Mouse (Mus musculus): ENCODE results near the gene Igf1. TPM values are rescaled to one million over a fixed set of nuclear protein-coding genes. Genes with fewer than 3 reads are reported as not detected.

Igf1 gene
- total and polyA plus RNA-seq, 2 experiments from 2014 or later = 11.5 to 13.1 TPM

- WGBS = 95% methylated on average over 3 of the region's 3 CpGs
These were observed 48.1 kb downstream of the Igf1 start for GRCm38 (mm10) chr10:87906121-87906520.

GRCm38 (mm10) chr10:87906757-87907307 lies 48.8 kb downstream of the Igf1 start:
- Histone ChIP-seq H3K27me3 (ENCODE audit: insufficient read depth, low read length) (no peaks in the 10 kb centered on the region), H3K4me1 (ENCODE audit: insufficient read depth, low read length) (no peaks in the 10 kb centered on the region), H3K27ac (ENCODE audit: low read depth, low read length) (no peak overlapping the region), H3K9ac (replicated peaks; ENCODE audit: low read length, poor library complexity, severe bottlenecking) (no peak overlapping the region), H3K36me3 (ENCODE audit: insufficient read depth, low read length) (no peaks in the 10 kb centered on the region), H3K4me2 (ENCODE audit: low read depth, low read length, poor library complexity, severe bottlenecking) (no peak overlapping the region), H3K9me3 (ENCODE audit: low read length) (no peaks in the 10 kb centered on the region), H3K4me3 (ENCODE audit: low read depth, low read length) (no peak overlapping the region)
- ATAC-seq (ENCODE audit: low FRiP score) (no peak), DNase-seq (ENCODE audit: low spot score) (no peak)
- TF ChIP-seq CTCF (IDR thresholded peaks at IDR 0.05) = no peak
- WGBS = 93% methylated on average over 2 of the region's 2 CpGs

More at GRCm38 (mm10) chr10:87906121-87906520, 48.1 kb downstream of the Igf1 start:
- no peak overlapping the region for H3K4me3 ChIP-seq (ENCODE audit: low read depth, low read length)
- no peaks in the 10 kb centered on the region for H3K27me3 ChIP-seq (ENCODE audit: insufficient read depth, low read length)
- TF ChIP-seq CTCF (IDR thresholded peaks at IDR 0.05) = no peak
- no peaks in the 10 kb centered on the region for H3K36me3 ChIP-seq (ENCODE audit: insufficient read depth, low read length)
- no peak overlapping the region for H3K27ac ChIP-seq (ENCODE audit: low read depth, low read length)
- ATAC-seq (ENCODE audit: low FRiP score) = no peak
- H3K4me2 ChIP-seq (ENCODE audit: low read depth, low read length, poor library complexity, severe bottlenecking) = no peak overlapping the region
- no peaks in the 10 kb centered on the region for H3K9me3 ChIP-seq (ENCODE audit: low read length)
- no peak for DNase-seq (ENCODE audit: low spot score)
- no peak overlapping the region for H3K9ac ChIP-seq (replicated peaks; ENCODE audit: low read length, poor library complexity, severe bottlenecking)
- H3K4me1 ChIP-seq (ENCODE audit: insufficient read depth, low read length) = no peaks in the 10 kb centered on the region

DNA sequence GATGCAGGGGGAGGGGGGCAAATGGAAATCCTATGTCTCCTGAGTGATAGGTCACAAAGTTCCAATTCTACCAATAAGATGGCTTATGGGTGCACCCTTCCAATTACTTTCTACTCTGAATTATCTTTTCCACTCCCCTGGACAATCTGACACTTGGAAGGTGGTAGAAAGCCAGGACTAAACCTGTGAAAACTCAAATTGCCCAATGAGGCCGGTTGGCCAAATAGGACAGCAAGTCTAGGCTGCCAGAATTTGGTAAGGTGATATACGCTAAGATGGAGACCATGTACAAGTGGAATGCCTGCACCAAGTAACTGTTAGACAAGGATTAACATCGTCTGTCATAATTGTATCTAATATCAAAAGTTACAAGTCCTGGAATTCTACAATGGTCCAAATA lies 55.8 kb downstream of the Igf1 start:
- TF ChIP-seq CTCF (IDR thresholded peaks at IDR 0.05) = no peak
- Histone ChIP-seq H3K36me3 (ENCODE audit: insufficient read depth, low read length) (no peaks in the 10 kb centered on the region), H3K4me1 (ENCODE audit: insufficient read depth, low read length) (no peaks in the 10 kb centered on the region), H3K27ac (ENCODE audit: low read depth, low read length) (no peak overlapping the region), H3K27me3 (ENCODE audit: insufficient read depth, low read length) (no peaks in the 10 kb centered on the region), H3K9me3 (ENCODE audit: low read length) (no peaks in the 10 kb centered on the region), H3K4me3 (ENCODE audit: low read depth, low read length) (no peak overlapping the region), H3K4me2 (ENCODE audit: low read depth, low read length, poor library complexity, severe bottlenecking) (no peak overlapping the region), H3K9ac (replicated peaks; ENCODE audit: low read length, poor library complexity, severe bottlenecking) (no peak overlapping the region)
- DNase-seq (ENCODE audit: low spot score) (no peak), ATAC-seq (ENCODE audit: low FRiP score) (no peak)
- WGBS = 90% methylated on average over 3 of the region's 3 CpGs

GRCm38 (mm10) chr10:87914932-87915331 lies 56.9 kb downstream of the Igf1 start:
- H3K4me2 ChIP-seq (ENCODE audit: low read depth, low read length, poor library complexity, severe bottlenecking) = no peak overlapping the region
- no peaks in the 10 kb centered on the region for H3K9me3 ChIP-seq (ENCODE audit: low read length)
- ATAC-seq (ENCODE audit: low FRiP score) (no peak), DNase-seq (ENCODE audit: low spot score) (no peak)
- no peaks in the 10 kb centered on the region for H3K27me3 ChIP-seq (ENCODE audit: insufficient read depth, low read length)
- H3K27ac ChIP-seq (ENCODE audit: low read depth, low read length) = no peak overlapping the region
- no peak overlapping the region for H3K9ac ChIP-seq (replicated peaks; ENCODE audit: low read length, poor library complexity, severe bottlenecking)
- TF ChIP-seq CTCF (IDR thresholded peaks at IDR 0.05) = no peak
- H3K4me1 ChIP-seq (ENCODE audit: insufficient read depth, low read length) = no peaks in the 10 kb centered on the region
- WGBS = 83% methylated on average over 10 of the region's 10 CpGs
- no peaks in the 10 kb centered on the region for H3K36me3 ChIP-seq (ENCODE audit: insufficient read depth, low read length)
- H3K4me3 ChIP-seq (ENCODE audit: low read depth, low read length) = no peak overlapping the region

DNA sequence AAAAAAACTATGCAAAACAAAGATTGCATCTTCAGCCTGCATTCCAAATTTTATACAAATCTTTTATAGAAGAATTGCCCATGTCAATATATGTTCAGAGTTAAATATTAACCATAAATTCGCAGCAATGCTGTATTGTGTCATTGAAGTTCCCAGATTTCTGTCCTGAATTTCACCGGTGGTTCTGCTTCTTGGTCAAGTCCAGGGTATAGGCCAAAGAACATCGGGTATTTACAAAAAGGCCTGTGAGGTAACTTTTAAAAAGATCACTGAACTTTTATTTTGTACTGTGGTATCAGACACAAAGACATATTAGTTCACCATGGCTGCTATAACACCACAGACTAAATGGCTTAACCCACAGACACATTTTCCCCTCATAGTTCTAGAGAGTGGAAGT lies 57.7 kb downstream of the Igf1 start:
- WGBS = 91% methylated on average over 3 of the region's 3 CpGs

GRCm38 (mm10) chr10:87922263-87922662 lies 64.2 kb downstream of the Igf1 start:
- Histone ChIP-seq H3K4me3 (ENCODE audit: low read depth, low read length) (no peak overlapping the region), H3K36me3 (ENCODE audit: insufficient read depth, low read length) (no peaks in the 10 kb centered on the region), H3K4me2 (ENCODE audit: low read depth, low read length, poor library complexity, severe bottlenecking) (no peak overlapping the region), H3K27ac (ENCODE audit: low read depth, low read length) (no peak overlapping the region), H3K9me3 (ENCODE audit: low read length) (no peaks in the 10 kb centered on the region), H3K4me1 (ENCODE audit: insufficient read depth, low read length) (no peaks in the 10 kb centered on the region; the same call in 1 of the 2 replicates), H3K9ac (replicated peaks; ENCODE audit: low read length, poor library complexity, severe bottlenecking) (no peak overlapping the region), H3K27me3 (ENCODE audit: insufficient read depth, low read length) (no peaks in the 10 kb centered on the region)
- ATAC-seq (ENCODE audit: low FRiP score) (no peak), DNase-seq (ENCODE audit: low spot score) (no peak)
- no peak for TF ChIP-seq CTCF (IDR thresholded peaks at IDR 0.05)
- whole genome bisulfite sequencing = 91% methylated on average over 3 of the region's 3 CpGs

More for the DNA sequence above, 57.7 kb downstream of the Igf1 start:
- ATAC-seq (ENCODE audit: low FRiP score) = no peak
- Histone ChIP-seq H3K27ac (ENCODE audit: low read depth, low read length) (no peak overlapping the region), H3K27me3 (ENCODE audit: insufficient read depth, low read length) (no peaks in the 10 kb centered on the region), H3K36me3 (ENCODE audit: insufficient read depth, low read length) (no peaks in the 10 kb centered on the region), H3K4me3 (ENCODE audit: low read depth, low read length) (no peak overlapping the region), H3K4me1 (ENCODE audit: insufficient read depth, low read length) (no peaks in the 10 kb centered on the region), H3K9ac (replicated peaks; ENCODE audit: low read length, poor library complexity, severe bottlenecking) (no peak overlapping the region), H3K4me2 (ENCODE audit: low read depth, low read length, poor library complexity, severe bottlenecking) (no peak overlapping the region), H3K9me3 (ENCODE audit: low read length) (no peaks in the 10 kb centered on the region)
- TF ChIP-seq CTCF (IDR thresholded peaks at IDR 0.05) = no peak
- DNase-seq (ENCODE audit: low spot score) = no peak
